Mouse (Mus musculus): Measurements from ENCODE around the gene Gm26620.

Gene Gm26620

GRCm38 (mm10) chr1:170868107-170868904 is 16.6 kb upstream of the Gm26620 start:
- peak; percentile 82 for ATAC-seq (ENCODE audit: insufficient number of reproducible peaks, low FRiP score, low TSS enrichment)

DNA sequence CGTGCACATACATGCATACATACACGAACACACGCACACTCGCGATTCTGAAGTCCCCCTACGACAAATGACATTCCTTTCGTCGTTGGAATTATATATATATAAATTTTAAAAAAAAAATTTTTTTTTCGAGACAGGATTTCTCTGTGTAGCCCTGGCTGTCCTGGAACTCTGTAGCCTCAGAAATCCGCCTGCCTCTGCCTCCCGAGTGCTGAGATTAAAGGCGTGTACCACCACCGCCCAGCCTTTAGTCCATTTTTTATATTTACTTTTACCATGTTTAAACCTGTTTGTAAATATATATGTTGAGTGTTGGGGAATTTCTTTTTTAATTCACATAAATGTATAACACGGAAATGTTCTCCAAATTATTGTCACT is 16.0 kb upstream of the Gm26620 start:
- ATAC-seq (ENCODE audit: insufficient number of reproducible peaks, low FRiP score, low TSS enrichment) = no peak

GRCm38 (mm10) chr1:170871402-170871801 is 13.5 kb upstream of the Gm26620 start:
- no peak for ATAC-seq (ENCODE audit: insufficient number of reproducible peaks, low FRiP score, low TSS enrichment)

DNA sequence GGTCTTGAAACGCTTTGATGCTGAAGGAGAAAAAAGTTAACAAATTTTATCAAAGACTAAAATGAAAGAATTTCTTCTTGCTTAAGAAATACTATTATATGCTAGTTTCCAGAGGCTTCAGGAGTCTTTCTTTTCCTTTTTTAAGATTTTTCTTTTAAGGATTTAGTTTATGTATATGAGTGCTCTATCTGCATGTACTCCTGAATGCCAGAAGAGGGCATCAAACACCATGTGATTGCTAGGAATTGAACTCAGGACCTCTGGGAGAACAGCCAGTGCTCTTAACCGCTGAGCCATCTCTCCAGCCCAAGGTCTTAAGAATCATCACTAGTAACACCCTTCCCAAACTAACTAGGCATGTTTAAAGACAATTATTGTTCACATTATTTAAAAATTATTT is 12.9 kb upstream of the Gm26620 start:
- ATAC-seq (ENCODE audit: insufficient number of reproducible peaks, low FRiP score, low TSS enrichment) = no peak

DNA sequence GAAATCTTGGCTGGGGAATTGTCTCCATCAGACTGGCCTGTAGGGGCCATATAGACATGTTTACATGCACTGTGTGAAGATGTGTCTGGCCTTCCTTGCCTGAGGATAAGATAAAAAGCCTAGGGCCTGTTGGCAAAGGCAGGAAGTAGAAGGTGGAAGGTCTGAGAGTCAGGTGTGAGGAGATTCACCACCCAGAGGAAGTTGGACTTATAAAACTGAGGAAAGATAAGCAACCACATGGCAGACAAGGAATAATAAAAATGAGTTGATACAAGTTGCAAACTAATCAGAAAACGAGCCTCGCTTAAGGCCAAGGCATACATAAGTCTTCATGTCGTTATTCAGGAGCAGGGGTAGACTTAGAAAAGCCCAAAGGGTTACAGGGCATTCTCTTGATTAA is 9.2 kb upstream of the Gm26620 start:
- no peak for ATAC-seq (ENCODE audit: insufficient number of reproducible peaks, low FRiP score, low TSS enrichment)

DNA sequence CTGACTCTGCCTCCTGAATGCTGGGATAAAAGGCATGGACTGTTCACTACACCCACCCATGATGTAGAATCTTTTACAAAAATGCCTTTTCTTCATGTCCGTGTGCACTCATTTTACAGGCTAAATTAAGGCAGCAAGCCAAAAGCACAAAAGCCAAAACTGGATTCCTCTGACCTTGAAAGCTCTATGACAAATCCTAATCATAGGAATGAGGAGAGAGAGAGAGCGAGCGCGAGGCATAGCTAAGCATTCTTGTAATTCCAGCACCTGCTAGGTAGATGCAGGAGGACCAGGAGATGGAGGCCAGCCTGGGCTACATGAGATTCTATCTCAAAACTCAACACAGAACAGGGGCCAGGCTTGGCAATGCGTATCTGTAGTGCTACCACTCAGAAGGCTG is 8.0 kb upstream of the Gm26620 start:
- no peak for ATAC-seq (ENCODE audit: insufficient number of reproducible peaks, low FRiP score, low TSS enrichment)

GRCm38 (mm10) chr1:170882915-170883485 is 1.9 kb upstream of the Gm26620 start:
- no peak for ATAC-seq (ENCODE audit: insufficient number of reproducible peaks, low FRiP score, low TSS enrichment)

GRCm38 (mm10) chr1:170884390-170884789 is 475 bp upstream of the Gm26620 start:
- ATAC-seq (ENCODE audit: insufficient number of reproducible peaks, low FRiP score, low TSS enrichment) = 0 out of 2 replicates have a peak, but pooled peaks have one; percentile 6

GRCm38 (mm10) chr1:170886044-170886458 is 1.2 kb downstream of the Gm26620 start:
- ATAC-seq (ENCODE audit: insufficient number of reproducible peaks, low FRiP score, low TSS enrichment) = no peak

DNA sequence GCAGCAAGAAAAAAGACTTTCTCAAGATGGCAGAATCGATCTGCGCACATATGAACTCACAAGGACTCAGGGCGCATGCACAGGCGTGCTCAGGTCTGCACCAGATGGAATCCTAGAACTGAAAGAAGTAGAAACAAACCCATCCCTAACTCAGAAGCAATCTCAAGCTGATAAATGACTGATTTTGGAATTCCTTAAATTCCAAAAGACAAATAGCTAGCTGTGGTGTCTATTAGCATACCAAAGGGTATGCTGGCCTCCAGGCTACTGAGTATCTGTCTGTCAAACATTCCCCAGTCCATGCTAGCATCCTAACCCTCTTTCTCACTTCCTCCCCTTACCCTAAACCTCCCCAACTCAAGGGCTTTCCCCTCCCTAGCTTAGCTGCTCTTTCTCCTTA is 4.4 kb downstream of the Gm26620 start:
- ATAC-seq (ENCODE audit: insufficient number of reproducible peaks, low FRiP score, low TSS enrichment) = no peak

DNA sequence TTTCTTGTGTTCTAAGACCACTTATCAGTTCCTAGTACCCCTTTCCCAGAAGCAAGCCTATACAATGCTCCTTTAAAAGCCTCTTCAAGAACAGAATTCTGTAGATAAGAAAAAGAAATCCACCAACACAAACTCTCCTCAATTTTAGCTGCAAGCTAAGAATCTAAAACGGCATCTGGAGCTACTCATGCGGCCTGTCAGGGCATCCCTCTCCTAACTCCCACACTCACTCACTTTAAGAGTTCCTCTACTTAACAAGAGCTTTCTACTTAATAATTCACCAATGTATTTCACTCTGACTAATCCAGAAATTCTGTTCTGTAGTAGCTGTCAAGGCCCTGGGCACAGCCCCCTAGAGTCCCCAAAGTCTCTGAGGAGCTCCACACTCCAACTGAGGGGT is 6.8 kb downstream of the Gm26620 start:
- no peak for ATAC-seq (ENCODE audit: insufficient number of reproducible peaks, low FRiP score, low TSS enrichment)

DNA sequence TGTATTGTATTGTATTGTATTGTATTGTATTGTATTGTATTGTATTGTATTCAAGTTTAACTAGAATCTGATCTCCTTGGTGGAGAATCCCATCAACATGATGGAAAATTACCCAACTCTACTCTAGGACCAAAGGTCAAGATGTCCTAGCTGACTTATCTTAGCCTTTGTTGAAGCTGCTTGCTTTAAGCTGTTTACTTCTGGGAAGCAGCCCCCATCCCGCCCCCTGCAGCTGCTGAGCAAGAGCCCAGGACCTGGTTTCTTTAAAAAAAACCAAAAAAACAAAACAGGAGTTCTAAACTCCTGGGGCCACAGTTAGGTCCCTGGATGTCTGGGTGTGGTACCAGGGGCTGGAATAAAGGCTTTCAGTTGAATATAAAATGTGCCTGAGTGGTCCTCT is 7.4 kb downstream of the Gm26620 start:
- ATAC-seq (ENCODE audit: insufficient number of reproducible peaks, low FRiP score, low TSS enrichment) = no peak

DNA sequence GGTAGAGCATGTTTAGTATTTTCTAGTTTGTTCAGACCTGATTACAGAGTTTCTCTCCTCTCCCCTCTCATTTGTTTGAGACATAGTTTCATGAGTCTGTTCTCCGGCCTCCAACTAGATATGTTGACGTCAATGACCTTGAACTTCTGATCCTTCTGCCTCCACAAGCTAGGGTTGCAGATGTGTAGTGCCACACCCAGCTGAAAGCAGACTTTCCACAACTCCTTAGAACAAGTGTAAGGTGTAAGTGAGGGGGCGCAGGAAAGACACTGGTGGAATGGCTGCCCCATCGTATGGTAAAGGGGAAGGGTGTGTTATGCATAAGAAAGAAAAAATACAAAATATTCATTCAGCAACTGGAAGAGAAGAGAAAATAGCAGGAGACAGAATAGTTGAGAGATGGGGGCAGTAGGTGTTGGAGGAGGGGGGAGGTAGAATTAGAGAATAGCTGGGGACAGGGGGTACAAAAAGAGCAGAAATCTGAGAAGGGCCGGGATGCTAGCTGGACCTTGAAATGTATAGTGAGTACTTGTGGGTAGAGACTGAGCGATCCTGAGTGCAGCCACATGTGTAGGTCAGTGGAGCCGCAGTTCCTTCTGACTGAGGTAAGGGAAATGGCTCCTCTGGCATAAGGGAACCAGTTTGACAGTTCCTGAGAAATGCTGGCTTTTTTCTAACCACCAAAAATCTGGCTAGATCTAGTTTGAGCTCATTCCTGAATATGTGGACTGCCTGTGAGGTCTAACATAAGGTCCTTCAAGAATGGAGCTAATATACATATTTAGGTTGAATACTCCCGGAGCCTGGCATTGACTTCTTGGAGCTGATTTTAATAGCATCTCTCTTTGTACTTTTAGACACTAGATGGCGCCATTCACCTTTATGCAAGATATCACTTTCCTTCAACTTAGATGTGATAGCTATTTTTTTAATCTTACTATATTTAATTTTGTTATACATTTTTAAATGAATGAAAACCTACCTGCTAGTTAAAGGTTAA is 10.0 kb downstream of the Gm26620 start:
- ATAC-seq (ENCODE audit: insufficient number of reproducible peaks, low FRiP score, low TSS enrichment) = 0 out of 2 replicates have a peak, but pooled peaks have one; percentile 45

GRCm38 (mm10) chr1:170896651-170897281 is 11.9 kb downstream of the Gm26620 start:
- ATAC-seq (ENCODE audit: insufficient number of reproducible peaks, low FRiP score, low TSS enrichment) = no peak

GRCm38 (mm10) chr1:170898413-170899075 is 13.7 kb downstream of the Gm26620 start:
- ATAC-seq (ENCODE audit: insufficient number of reproducible peaks, low FRiP score, low TSS enrichment) = no peak

- ATAC-seq (ENCODE audit: insufficient number of reproducible peaks, low FRiP score, low TSS enrichment) = no peak
Measured at GRCm38 (mm10) chr1:170900799-170901467, 16.1 kb downstream of the Gm26620 start.

DNA sequence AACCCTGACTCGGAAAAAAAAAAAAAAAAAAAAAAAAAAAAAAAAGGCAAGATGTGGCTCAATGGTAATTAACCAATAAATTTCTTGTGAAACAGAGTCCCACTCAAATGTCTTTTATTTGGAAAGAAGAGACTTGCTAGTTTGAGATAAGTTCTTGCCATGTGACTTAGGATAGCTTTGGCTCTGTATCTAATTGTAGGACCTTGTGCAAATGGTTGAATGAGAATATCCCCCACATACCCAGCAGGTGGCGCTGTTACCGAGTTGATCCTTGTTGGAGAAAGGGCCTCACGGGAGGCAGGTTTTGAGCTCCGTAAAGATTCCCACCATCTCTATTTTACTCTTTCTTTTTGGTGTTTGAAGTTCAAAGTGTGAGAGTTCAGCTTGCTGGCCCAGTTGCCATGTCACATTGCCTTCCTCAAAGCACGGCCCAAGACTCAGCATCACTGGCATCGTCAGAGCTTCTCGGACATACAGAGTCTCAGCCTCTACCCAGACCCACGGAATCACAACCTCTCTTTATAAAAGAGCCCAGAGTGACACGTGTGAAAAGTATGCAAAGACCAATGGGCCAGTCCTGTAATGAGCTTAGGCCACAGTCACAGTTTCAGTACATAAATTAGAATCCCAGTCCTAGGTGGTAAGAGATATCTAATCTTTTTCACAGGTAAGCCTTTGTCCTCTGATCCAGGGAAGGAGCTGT is 16.8 kb downstream of the Gm26620 start:
- ATAC-seq (ENCODE audit: insufficient number of reproducible peaks, low FRiP score, low TSS enrichment) = peak; percentile 77; the same call in 1 of the 2 replicates

GRCm38 (mm10) chr1:170903485-170903884 is 18.6 kb downstream of the Gm26620 start:
- ATAC-seq (ENCODE audit: insufficient number of reproducible peaks, low FRiP score, low TSS enrichment) = no peak

GRCm38 (mm10) chr1:170907111-170907455 is 22.2 kb downstream of the Gm26620 start:
- no peak for ATAC-seq (ENCODE audit: insufficient number of reproducible peaks, low FRiP score, low TSS enrichment)
